Mouse (Mus musculus) ovary, postnatal 14 days (tissue): ENCODE measurements around the gene Kcnj10.

Experiments
- DNase-seq: peaks from one replicate; pipeline ENCODE4 v3.0.0; 2022; ENCODE audit warnings: low spot score

The Kcnj10 gene

GRCm38 (mm10) chr1:172380066-172380465 is 39.1 kb downstream of the Kcnj10 start:
- DNase-seq = no peak

- DNase-seq = no peak
These were observed 41.1 kb downstream of the Kcnj10 start for GRCm38 (mm10) chr1:172382090-172382489.

DNA sequence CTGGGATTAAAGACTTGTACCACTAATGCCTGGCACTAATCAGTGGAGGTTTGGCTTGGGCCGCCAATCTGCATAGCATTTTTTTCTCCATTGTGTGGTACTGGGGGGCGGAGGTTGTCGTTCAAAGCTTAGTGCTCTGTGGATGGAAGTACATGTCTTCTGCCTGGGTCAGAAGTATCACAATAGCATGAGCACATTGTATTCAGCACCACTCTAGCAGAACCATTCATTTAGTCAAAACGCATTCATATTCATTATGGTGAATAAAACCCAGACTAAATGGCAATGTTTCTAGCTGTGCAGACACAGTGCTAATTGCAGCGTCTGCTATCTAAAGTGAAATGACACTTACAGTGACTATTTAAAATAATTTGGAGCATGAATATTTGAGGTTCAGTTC is 46.2 kb downstream of the Kcnj10 start:
- no peak for DNase-seq

DNA sequence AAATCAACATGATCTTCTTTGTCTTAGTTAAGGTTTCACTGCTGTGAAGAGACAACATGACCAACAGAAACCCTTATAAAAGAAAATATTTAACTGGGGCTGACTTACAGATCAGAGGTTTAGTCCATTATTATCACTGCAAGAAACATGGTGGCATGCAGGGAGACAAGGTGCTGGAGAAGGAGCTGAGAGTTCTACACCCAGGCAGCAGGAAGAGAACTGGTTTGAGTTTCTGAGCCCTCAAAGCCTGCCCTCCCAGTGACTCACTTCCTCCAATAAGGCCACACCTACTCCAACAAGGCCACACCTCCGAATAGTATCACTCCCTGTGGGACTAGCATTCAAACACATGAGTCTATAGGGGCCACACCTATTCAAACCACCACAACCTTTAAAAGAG is 49.8 kb downstream of the Kcnj10 start:
- DNase-seq = no peak

- DNase-seq = no peak
These were observed 51.0 kb downstream of the Kcnj10 start for GRCm38 (mm10) chr1:172391807-172392581.

- DNase-seq = no peak
These were observed 51.7 kb downstream of the Kcnj10 start for GRCm38 (mm10) chr1:172392643-172393170.

GRCm38 (mm10) chr1:172393739-172394138 is 52.7 kb downstream of the Kcnj10 start:
- DNase-seq = no peak

- no peak for DNase-seq
These were observed 56.2 kb downstream of the Kcnj10 start for GRCm38 (mm10) chr1:172396996-172397752.

- no peak for DNase-seq
These were observed 65.2 kb downstream of the Kcnj10 start for GRCm38 (mm10) chr1:172406077-172406706.

GRCm38 (mm10) chr1:172408996-172409395 is 68.0 kb downstream of the Kcnj10 start:
- DNase-seq = peak; percentile 24

DNA sequence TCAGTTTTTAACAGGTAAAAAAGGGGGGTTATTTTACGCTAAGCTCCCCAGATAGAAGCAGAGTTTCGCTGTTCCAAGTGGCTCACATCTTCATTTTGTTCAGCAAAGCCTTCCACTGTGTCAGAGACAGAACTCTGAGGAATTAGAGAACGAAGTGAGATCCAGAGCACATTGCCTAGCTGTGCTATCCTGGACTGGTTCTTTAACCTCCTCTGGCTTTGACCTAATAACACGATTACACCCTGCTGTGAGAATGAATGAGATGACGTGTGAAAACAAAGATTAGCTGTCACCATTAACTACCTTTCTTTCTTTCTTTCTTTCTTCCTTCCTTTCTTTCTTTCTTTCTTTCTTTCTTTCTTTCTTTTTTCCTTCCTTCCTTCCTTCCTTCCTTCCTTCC is 68.4 kb downstream of the Kcnj10 start:
- DNase-seq = no peak

- peak; percentile 52 for DNase-seq
These were observed 69.8 kb downstream of the Kcnj10 start for GRCm38 (mm10) chr1:172410806-172411205.

- peak; percentile 74 for DNase-seq
These were observed 71.2 kb downstream of the Kcnj10 start for GRCm38 (mm10) chr1:172412204-172412603.

GRCm38 (mm10) chr1:172413491-172414230 is 72.7 kb downstream of the Kcnj10 start:
- no peak for DNase-seq

GRCm38 (mm10) chr1:172414231-172414585 is 73.2 kb downstream of the Kcnj10 start:
- DNase-seq = no peak

DNA sequence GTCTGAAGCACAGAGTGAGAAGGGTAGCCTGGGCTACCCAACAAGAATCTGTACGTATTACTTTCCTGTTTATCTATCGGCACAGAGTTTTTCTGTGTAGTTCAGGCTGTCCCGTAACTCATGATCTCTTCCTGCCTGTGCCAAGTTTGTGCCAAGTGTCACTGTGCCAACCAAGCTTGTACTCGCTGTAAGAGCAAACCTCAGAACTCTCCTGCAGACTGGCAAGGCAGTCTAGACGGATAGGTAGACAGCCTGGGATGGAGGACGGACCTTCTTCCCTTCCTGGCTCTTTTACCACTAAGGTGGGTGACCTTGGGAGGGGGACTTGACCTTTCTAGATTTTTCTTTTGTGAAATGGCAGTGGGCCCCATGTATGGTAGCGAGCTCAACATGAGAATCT is 74.1 kb downstream of the Kcnj10 start:
- no peak for DNase-seq

- no peak for DNase-seq
These were observed 77.2 kb downstream of the Kcnj10 start for GRCm38 (mm10) chr1:172418173-172418572.

- no peak for DNase-seq
These were observed 77.6 kb downstream of the Kcnj10 start for GRCm38 (mm10) chr1:172418642-172419041.

- no peak for DNase-seq
These were observed 79.2 kb downstream of the Kcnj10 start for GRCm38 (mm10) chr1:172420181-172420580.

- DNase-seq = no peak
These were observed 82.4 kb downstream of the Kcnj10 start for GRCm38 (mm10) chr1:172423393-172423792.
